Mouse (Mus musculus): Measurements from ENCODE around the gene Slc44a2. TPM values are rescaled to one million over a fixed set of nuclear protein-coding genes. Genes with fewer than 3 reads are reported as not detected.

Slc44a2 gene
- polyA plus RNA-seq, 1 experiment from 2014 or later = 86.0 TPM

DNA sequence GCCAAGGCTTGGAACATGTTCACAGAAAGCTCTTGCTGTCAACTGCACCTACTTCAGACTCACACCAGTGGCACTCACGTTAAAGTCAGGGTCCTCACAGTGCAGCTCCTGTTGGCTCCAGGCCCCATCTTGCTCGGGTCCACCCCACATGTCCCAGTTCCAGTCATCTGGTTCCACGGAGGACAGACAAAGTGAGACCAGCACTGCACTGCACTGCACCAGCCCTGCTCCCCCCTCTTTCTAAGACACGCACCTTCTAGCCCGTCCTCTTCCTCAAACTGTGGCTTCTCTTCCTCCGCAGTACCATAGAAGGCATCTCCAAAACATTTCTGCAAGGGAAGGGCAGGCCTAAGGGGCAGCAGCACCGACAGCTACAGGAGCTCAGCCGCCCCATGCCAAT lies 44.2 kb upstream of the Slc44a2 start:
- Histone ChIP-seq H3K4me1 (ENCODE audit: control insufficient read depth, insufficient read depth, low read length) (no peaks in the 10 kb centered on the region), H3K4me3 (ENCODE audit: low read depth, low read length) (no peak overlapping the region), H3K36me3 (replicated peaks; ENCODE audit: control insufficient read depth, insufficient read depth, low read depth, low read length) (peaks cover 15% of the 10 kb centered on the region), H3K9me3 (replicated peaks; ENCODE audit: control insufficient read depth, low read length) (no peaks in the 10 kb centered on the region), H3K27ac (replicated peaks; ENCODE audit: low read depth, low read length) (no peak overlapping the region), H3K27me3 (ENCODE audit: control insufficient read depth, insufficient read depth, low read length) (no peaks in the 10 kb centered on the region), H3K4me2 (ENCODE audit: low read depth, low read length) (no peak overlapping the region), H3K9ac (replicated peaks; ENCODE audit: low read length) (no peak overlapping the region)
- DNase-seq (ENCODE audit: low spot score) (no peak), ATAC-seq (replicated peaks; ENCODE audit: insufficient number of reproducible peaks, low FRiP score, low TSS enrichment, low read depth) (no peak)
- 94% methylated on average over 8 of the region's 8 CpGs for WGBS

DNA sequence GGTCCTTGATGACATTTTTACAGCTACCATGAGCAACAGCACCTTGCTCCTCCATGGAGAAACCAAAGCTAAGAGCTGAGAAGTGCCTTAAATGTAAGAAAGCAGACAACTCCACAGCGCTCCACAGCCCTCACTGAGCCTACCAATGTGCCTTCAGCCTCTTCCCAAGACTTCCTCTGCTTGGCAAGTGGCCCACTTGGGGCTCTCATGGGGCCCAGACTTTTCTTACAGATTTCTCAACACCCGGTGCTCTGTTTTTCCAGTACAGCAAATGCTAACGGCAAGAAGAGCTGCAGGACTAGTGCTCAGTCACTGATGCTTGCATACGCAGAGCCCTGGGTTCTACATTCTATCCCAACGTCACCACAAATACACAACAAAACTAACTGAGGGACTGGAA lies 42.7 kb upstream of the Slc44a2 start:
- Histone ChIP-seq H3K4me2 (ENCODE audit: low read depth, low read length) (no peak overlapping the region), H3K9me3 (replicated peaks; ENCODE audit: control insufficient read depth, low read length) (no peaks in the 10 kb centered on the region), H3K9ac (replicated peaks; ENCODE audit: low read length) (no peak overlapping the region), H3K36me3 (replicated peaks; ENCODE audit: control insufficient read depth, insufficient read depth, low read depth, low read length) (peaks cover 15% of the 10 kb centered on the region), H3K4me3 (ENCODE audit: low read depth, low read length) (no peak overlapping the region), H3K27me3 (ENCODE audit: control insufficient read depth, insufficient read depth, low read length) (no peaks in the 10 kb centered on the region), H3K27ac (replicated peaks; ENCODE audit: low read depth, low read length) (no peak overlapping the region), H3K4me1 (ENCODE audit: control insufficient read depth, insufficient read depth, low read length) (no peaks in the 10 kb centered on the region)
- 94% methylated on average over 5 of the region's 5 CpGs for WGBS
- ATAC-seq (replicated peaks; ENCODE audit: insufficient number of reproducible peaks, low FRiP score, low TSS enrichment, low read depth) (no peak), DNase-seq (ENCODE audit: low spot score) (no peak)

DNA sequence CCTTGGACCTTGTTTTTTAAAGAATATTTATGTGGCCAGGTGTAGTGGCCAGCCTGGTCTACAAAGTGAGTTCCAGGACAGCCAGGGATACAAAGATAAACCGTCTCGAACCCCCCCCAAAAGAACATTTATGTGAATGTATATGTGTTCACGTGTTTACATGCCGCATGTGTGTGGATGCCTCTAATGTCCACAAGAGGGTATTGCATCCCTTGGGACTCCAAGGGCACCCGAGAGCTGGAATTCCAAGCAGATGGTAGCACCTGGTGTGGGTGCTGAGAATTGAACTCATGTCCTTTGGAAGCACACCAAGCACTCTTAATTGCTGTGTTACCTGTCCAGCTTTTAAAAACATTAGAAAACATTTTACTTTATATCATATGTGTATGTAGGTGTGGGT lies 36.9 kb upstream of the Slc44a2 start:
- DNase-seq (ENCODE audit: low spot score) (no peak), ATAC-seq (replicated peaks; ENCODE audit: insufficient number of reproducible peaks, low FRiP score, low TSS enrichment, low read depth) (no peak)
- Histone ChIP-seq H3K36me3 (replicated peaks; ENCODE audit: control insufficient read depth, insufficient read depth, low read depth, low read length) (peaks cover 10% of the 10 kb centered on the region), H3K4me1 (ENCODE audit: control insufficient read depth, insufficient read depth, low read length) (peaks cover 4% of the 10 kb centered on the region; the same call in 1 of the 2 replicates), H3K27ac (replicated peaks; ENCODE audit: low read depth, low read length) (no peak overlapping the region), H3K4me2 (ENCODE audit: low read depth, low read length) (no peak overlapping the region), H3K4me3 (ENCODE audit: low read depth, low read length) (no peak overlapping the region), H3K9me3 (replicated peaks; ENCODE audit: control insufficient read depth, low read length) (no peaks in the 10 kb centered on the region), H3K27me3 (ENCODE audit: control insufficient read depth, insufficient read depth, low read length) (no peaks in the 10 kb centered on the region), H3K9ac (replicated peaks; ENCODE audit: low read length) (no peak overlapping the region)
- 93% methylated on average over 5 of the region's 5 CpGs for WGBS

DNA sequence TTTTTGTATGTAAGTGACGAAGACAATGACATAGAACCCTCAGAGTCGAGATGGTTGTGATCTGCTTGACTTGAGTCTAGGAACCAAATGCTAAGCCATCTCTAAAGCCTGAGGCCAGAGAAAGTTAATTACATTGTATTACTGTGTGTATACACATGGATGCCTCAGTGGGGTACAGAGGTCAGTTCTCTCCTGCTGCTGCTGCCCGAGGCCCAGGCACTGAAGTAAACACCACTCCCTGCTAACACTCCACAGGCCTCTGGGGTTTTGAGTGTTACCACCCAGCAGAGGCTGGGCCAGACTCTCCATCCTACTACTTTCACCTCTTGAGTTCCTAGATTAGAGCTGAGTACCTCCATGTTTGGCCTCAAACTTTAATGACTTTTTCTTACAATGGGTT lies 36.5 kb upstream of the Slc44a2 start:
- DNase-seq (ENCODE audit: low spot score) = no peak
- no peaks in the 10 kb centered on the region for H3K27me3 ChIP-seq (ENCODE audit: control insufficient read depth, insufficient read depth, low read length)
- H3K36me3 ChIP-seq (replicated peaks; ENCODE audit: control insufficient read depth, insufficient read depth, low read depth, low read length) = peaks cover 10% of the 10 kb centered on the region
- H3K9ac ChIP-seq (replicated peaks; ENCODE audit: low read length) = no peak overlapping the region
- H3K4me3 ChIP-seq (ENCODE audit: low read depth, low read length) = no peak overlapping the region
- H3K4me2 ChIP-seq (ENCODE audit: low read depth, low read length) = no peak overlapping the region
- no peaks in the 10 kb centered on the region for H3K9me3 ChIP-seq (replicated peaks; ENCODE audit: control insufficient read depth, low read length)
- H3K4me1 ChIP-seq (ENCODE audit: control insufficient read depth, insufficient read depth, low read length) = peaks cover 4% of the 10 kb centered on the region; the same call in 1 of the 2 replicates
- ATAC-seq (replicated peaks; ENCODE audit: insufficient number of reproducible peaks, low FRiP score, low TSS enrichment, low read depth) = no peak
- H3K27ac ChIP-seq (replicated peaks; ENCODE audit: low read depth, low read length) = no peak overlapping the region
- 82% methylated on average over 3 of the region's 3 CpGs for WGBS

DNA sequence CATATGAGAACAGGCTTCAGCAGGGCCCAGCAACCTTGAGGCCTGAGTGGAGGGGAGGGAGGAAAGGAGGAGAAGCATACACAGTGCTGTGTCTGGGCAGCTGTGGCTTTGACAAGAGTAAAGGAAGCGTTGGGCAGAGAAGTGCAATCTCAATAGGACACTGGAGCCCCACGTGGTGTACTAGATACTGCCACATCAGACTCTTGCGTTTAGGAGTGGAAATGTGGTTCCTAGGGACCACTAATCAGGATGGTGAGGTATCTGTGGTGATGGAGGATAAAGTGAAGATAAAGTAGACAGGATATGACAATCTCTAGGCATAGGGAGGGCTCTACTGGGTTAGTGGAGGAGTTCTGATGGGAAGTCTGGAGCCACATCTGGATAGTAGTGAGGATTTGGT lies 33.7 kb upstream of the Slc44a2 start:
- peaks cover 4% of the 10 kb centered on the region; the same call in 1 of the 2 replicates for H3K4me1 ChIP-seq (ENCODE audit: control insufficient read depth, insufficient read depth, low read length)
- WGBS = 69% methylated on average over 3 of the region's 3 CpGs
- H3K27ac ChIP-seq (replicated peaks; ENCODE audit: low read depth, low read length) = no peak overlapping the region
- ATAC-seq (replicated peaks; ENCODE audit: insufficient number of reproducible peaks, low FRiP score, low TSS enrichment, low read depth) (no peak), DNase-seq (ENCODE audit: low spot score) (no peak)
- H3K36me3 ChIP-seq (replicated peaks; ENCODE audit: control insufficient read depth, insufficient read depth, low read depth, low read length) = peaks cover 3% of the 10 kb centered on the region; the same call in 1 of the 2 replicates
- H3K9me3 ChIP-seq (replicated peaks; ENCODE audit: control insufficient read depth, low read length) = no peaks in the 10 kb centered on the region
- no peak overlapping the region; the same call in 1 of the 2 replicates for H3K9ac ChIP-seq (replicated peaks; ENCODE audit: low read length)
- H3K4me2 ChIP-seq (ENCODE audit: low read depth, low read length) = peak overlapping the region; percentile 71
- no peaks in the 10 kb centered on the region for H3K27me3 ChIP-seq (ENCODE audit: control insufficient read depth, insufficient read depth, low read length)
- H3K4me3 ChIP-seq (ENCODE audit: low read depth, low read length) = peak overlapping the region; percentile 52

DNA sequence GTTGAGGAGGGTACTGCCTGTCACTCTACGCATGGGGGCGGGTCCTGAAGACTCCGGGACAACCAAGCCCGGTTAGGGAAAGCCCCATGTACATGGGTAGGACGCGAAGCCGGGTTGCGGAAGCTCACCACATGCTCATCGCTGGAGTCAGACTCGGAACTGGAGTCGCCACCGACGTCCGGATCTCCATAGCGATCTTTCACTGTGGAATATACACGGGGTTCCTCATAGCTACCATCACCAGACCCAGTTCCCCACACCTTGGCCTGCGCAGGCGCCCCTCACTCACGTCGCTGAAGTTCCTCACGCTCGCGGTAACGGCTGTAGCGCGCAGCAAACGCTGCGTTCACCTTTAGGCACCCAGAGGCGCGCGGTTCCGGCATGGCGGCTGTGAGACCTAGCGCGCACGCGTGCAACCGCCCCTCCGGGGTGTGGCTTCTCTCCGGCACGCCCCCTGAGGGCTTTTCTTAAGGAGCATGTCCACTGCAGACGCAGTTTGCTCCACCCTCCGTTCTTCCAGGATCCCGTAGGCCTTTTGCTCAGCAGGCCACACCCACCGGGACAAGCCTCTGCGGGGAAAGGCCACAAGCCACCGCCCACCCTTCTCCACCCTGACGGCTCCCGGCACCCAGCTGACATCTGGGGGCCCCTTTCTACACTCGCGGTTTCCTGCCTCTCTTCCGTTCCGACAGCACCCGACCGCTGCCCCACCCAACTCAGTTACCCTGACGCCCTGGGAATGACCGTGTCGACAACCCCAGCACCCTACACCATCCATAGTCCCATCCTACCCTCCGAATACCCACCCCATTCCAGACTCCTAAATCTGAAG lies 32.7 kb upstream of the Slc44a2 start, which contains the start of gene Kri1:
TSS of gene Kri1 (minus strand) at position 399 of the 832 bp plus-strand sequence.
- H3K36me3 ChIP-seq (replicated peaks; ENCODE audit: control insufficient read depth, insufficient read depth, low read depth, low read length) = no peaks in the 10 kb centered on the region; the same call in 1 of the 2 replicates
- ATAC-seq (replicated peaks; ENCODE audit: insufficient number of reproducible peaks, low FRiP score, low TSS enrichment, low read depth) = peak; percentile 21
- peak within 1 kb of the TSS; percentile 71 for H3K4me2 ChIP-seq (ENCODE audit: low read depth, low read length)
- H3K9ac ChIP-seq (replicated peaks; ENCODE audit: low read length) = peak within 1 kb of the TSS; percentile 56
- H3K4me3 ChIP-seq (ENCODE audit: low read depth, low read length) = peak within 1 kb of the TSS; percentile 52
- H3K4me1 ChIP-seq (ENCODE audit: control insufficient read depth, insufficient read depth, low read length) = peaks cover 4% of the 10 kb centered on the region; the same call in 1 of the 2 replicates
- 1% methylated on average over 59 of the region's 59 CpGs for WGBS
- DNase-seq (ENCODE audit: low spot score) = peak; percentile 99
- peak within 1 kb of the TSS; percentile 52 for H3K27ac ChIP-seq (replicated peaks; ENCODE audit: low read depth, low read length)
- no peaks in the 10 kb centered on the region for H3K9me3 ChIP-seq (replicated peaks; ENCODE audit: control insufficient read depth, low read length)
- H3K27me3 ChIP-seq (ENCODE audit: control insufficient read depth, insufficient read depth, low read length) = no peaks in the 10 kb centered on the region

DNA sequence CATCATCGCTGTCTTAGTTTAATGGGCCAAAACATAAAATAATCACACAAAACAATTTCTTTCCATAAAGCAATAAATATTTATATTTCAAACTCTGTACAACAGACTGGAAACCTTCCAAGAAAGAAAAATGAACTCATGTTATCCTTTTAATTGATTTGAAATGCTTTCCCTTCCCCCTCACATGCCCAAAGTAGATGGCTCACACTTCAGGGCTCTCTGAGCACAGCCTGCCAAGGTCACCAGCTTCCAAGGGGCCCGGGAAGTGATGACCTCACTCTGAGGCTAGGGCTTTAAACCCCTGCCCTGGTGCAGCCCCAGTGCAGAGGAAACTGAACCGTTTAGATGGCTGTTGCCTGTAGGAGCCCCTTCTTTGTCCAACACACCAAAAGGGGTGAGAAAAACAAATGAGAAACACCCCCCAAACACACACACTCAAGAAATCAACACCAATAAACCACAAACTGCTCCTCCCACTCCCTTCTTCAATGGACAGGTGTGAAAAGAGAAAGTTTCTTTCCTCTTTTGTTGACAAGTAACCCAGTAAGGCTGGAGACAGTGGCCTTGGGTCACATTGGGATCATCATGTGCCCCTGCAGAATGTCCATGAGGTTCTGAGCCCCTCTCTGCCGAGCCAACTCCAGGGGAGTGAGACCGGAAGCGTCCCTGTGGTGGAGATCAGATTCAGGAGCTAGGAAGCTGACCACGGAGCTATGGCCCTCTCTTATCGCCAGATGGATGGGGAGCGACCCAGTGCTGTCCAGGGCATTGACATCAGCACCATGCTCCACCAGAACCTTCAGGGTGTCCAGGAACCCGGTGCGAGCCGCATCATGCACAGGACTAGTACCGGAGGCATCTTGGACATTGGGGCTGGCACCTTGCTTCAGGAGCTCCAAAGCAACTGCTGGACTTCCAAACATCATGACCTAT lies 31.8 kb upstream of the Slc44a2 start:
- no peak for ATAC-seq (replicated peaks; ENCODE audit: insufficient number of reproducible peaks, low FRiP score, low TSS enrichment, low read depth)
- H3K36me3 ChIP-seq (replicated peaks; ENCODE audit: control insufficient read depth, insufficient read depth, low read depth, low read length) = no peaks in the 10 kb centered on the region; the same call in 1 of the 2 replicates
- H3K4me1 ChIP-seq (ENCODE audit: control insufficient read depth, insufficient read depth, low read length) = peaks cover 4% of the 10 kb centered on the region; the same call in 1 of the 2 replicates
- no peak for DNase-seq (ENCODE audit: low spot score)
- H3K9me3 ChIP-seq (replicated peaks; ENCODE audit: control insufficient read depth, low read length) = no peaks in the 10 kb centered on the region
- H3K27me3 ChIP-seq (ENCODE audit: control insufficient read depth, insufficient read depth, low read length) = no peaks in the 10 kb centered on the region
- peak overlapping the region; percentile 52 for H3K4me3 ChIP-seq (ENCODE audit: low read depth, low read length)
- H3K9ac ChIP-seq (replicated peaks; ENCODE audit: low read length) = peak overlapping the region; percentile 34
- WGBS = 84% methylated on average over 13 of the region's 13 CpGs
- H3K4me2 ChIP-seq (ENCODE audit: low read depth, low read length) = peak overlapping the region; percentile 53
- H3K27ac ChIP-seq (replicated peaks; ENCODE audit: low read depth, low read length) = peak overlapping the region; percentile 52

All from embryonic facial prominence, embryonic 11.5 days (tissue).